Mouse (Mus musculus): ENCODE results near the gene Pdzd2. TPM values are rescaled to one million over a fixed set of nuclear protein-coding genes. Genes with fewer than 3 reads are reported as not detected.
A peak's percentile ranks its signal among the peaks of the same experiment; 100 is the strongest.

Gene Pdzd2
- 10 to 100 TPM; 26.2 to 44.2 TPM for total RNA-seq (2021)
- long read RNA-seq, experiment 1, partial matches to known transcripts: 3 of 9 reads
- long read RNA-seq, experiment 1, other reads (novel, unspliced or antisense): 4 of 9 reads
- long read RNA-seq, experiment 2, partial matches to known transcripts: 4 of 9 reads
- long read RNA-seq, experiment 2, other reads (novel, unspliced or antisense): 2 of 9 reads

DNA sequence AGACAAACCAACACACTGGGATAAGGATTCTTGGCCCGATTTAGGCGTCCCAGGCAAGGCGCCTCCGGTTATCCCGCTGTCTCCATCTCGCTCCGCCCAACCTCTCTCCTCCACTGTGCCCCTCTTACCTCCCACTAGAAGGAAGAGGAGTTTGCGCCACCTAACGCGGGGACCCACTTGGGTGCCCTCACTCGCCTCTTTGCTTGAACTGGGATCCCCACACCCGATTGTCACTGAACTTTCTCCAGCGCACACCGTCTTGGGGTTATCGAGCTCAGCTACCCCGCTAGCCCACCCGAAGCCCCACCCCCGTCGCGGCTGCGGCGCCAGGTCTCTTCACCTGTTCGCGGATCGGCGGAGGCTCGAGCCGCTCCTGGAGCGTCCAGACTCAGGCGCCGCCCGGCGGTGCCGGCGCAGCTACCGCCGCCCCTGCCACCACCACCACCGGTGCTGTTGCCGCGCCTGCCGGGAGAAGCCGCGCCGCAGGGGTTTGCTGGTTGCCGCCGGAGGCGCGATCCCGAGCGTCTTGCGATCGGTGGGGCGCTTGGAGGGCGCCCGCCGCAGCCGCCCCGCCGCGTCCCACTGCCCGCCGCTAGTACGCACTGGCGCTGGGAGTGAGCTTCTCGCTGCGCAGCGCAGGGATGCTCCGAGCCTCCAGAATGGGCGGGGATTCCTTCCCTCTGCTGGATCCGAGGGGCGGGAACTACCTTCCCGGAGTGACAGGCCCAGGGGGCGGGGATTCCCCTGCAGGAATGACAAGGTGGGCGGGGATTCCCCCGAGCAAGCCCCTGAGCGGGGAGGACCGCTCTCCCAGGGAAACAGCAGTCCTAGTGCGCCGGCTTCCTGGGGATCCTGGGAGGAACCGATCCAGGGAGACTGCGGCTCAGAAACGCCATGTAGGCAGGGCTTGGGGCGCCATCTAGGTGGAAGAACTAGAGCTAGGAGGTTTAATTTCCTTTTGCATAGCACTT lies at the start of gene Pdzd2:
Gene Pdzd2, minus strand, starts transcription at position 648 of the 971 bp plus-strand sequence.
- DNase-seq: peak; percentile 94

GRCm38 (mm10) chr15:12789406-12789867 lies 49.7 kb upstream of the Pdzd2 start:
- DNase-seq: no peak

DNA sequence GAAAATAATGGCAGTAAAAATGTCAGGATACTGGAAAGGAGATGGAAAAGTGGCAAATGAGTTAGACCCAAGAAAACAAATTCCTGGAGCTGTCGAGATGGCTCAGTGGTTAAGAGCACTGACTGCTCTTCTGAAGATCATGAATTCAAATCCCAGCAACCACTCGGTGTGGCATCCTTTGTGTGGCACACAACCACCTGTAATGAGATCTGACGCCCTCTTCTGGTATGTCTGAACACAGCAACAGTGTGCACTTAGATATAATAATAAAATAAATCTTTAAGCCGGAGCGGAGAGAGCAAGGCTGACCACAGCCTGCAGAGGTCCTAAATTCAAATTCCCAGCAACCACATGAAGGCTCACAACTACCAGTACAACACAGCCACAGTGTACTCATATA lies 48.8 kb upstream of the Pdzd2 start:
- no peak for DNase-seq

- no peak for DNase-seq
Measured at GRCm38 (mm10) chr15:12781729-12782326, 42.1 kb upstream of the Pdzd2 start.

GRCm38 (mm10) chr15:12781296-12781695 lies 41.6 kb upstream of the Pdzd2 start:
- no peak for DNase-seq

GRCm38 (mm10) chr15:12774149-12774753 lies 34.5 kb upstream of the Pdzd2 start:
- no peak for DNase-seq

- no peak for DNase-seq
Measured at GRCm38 (mm10) chr15:12770958-12771357, 31.2 kb upstream of the Pdzd2 start.

DNA sequence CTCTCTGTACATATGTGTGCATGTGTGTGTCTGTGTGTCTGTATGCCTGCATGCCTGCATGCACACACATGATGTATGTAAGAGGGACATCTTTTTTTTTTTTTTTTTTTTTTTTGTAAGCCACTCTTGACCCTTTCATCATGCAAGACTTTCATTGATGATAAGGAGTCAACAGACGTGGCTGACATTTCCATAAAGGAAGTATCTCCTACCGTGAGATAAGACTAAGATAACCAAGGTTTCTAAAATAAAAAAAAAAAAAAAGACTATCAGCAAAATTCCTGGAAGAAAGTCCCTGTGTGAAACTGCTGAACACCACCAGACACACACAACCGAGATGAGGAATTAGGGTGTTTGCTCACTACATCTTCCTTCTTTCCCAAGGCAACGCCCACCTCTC lies 27.1 kb upstream of the Pdzd2 start:
- DNase-seq: no peak

- DNase-seq: no peak
Measured at GRCm38 (mm10) chr15:12763147-12763546, 23.4 kb upstream of the Pdzd2 start.

DNA sequence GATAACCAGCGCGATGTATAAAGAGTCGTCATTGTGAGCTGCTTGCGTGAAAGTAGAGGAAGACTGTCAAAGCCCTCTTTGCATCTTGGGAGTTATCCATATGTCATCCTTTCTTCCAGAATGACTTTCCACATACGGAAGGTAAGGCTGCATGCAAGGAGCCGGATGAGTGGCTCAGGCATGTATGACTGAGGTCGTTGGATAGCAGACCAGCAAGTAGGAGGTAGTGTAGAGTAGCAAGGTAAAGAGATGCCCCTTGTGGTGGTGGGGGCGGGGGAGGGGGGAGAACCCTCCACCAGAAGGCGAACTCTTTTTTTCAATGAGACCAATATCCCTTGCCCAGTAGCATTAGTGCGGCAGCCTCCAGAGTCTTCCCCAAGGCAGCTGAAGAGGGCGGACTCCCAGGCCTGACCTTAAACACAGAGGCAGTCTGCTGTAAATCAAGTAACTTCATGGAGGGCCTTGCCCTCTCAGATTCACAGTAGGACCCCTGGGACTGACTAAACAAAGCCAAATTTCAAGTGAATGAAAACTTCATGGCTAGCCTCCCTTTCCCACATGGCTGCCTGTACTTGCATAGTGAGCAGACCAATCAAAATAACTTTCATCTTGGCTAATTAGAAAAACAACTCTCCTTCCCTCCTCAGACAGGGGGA lies 22.7 kb upstream of the Pdzd2 start:
- DNase-seq: no peak

DNA sequence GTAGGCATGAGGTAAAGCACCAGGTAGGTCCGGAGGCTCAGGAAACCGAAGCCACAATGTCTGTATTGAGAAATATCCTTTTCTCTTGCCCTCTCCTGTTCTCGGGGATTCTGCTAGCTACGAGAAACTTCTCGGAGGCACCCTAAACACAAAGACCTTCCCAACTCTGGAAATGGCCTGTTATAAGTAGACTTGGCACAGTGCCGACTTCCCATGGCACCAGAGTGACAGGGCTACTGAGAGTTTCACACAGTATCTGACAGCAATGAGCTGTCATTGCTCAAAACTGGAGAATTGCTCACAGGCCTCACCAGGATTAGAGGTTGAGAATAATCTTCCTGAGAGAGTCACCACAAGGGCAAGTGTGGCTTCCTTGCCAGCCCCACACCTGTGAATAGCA lies 21.0 kb upstream of the Pdzd2 start:
- no peak for DNase-seq

DNA sequence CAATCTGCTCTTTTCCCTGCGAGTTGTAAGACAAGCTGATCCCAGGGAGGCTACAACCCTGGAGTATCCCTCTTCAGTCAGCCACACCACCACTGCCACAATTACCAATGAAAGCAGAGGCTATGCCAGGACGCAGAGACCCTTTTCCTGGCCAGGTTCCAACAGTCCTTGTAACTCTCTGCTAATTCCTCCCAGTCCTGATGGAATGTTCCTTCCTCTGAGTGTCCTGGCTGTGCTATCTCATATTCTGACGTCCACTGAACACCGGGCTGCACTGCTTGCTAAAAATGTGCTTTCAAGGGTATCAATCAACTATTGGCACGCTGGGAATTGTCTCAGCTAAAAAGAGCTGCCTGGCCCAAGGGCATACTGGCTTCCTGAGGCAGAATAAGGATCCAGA lies 18.7 kb upstream of the Pdzd2 start:
- no peak for DNase-seq

DNA sequence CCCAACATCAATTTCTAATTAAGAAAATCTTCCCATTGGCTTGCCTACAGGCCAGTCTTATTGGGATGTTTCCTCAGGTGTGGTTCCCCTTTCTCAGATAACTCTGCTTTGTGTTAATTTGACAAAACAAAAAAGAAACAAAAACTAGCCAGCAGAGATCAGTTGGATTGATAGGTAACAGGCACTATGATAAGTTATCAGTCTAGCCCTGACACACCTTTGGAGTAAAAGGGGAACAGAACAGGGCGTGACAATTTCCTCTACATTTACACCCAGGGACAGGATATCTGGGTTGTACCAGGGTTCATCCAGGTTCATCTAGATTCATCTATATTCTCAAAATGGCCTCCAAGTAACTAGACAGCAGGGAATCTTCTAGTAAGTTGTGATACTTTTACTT lies 18.0 kb upstream of the Pdzd2 start:
- no peak for DNase-seq

DNA sequence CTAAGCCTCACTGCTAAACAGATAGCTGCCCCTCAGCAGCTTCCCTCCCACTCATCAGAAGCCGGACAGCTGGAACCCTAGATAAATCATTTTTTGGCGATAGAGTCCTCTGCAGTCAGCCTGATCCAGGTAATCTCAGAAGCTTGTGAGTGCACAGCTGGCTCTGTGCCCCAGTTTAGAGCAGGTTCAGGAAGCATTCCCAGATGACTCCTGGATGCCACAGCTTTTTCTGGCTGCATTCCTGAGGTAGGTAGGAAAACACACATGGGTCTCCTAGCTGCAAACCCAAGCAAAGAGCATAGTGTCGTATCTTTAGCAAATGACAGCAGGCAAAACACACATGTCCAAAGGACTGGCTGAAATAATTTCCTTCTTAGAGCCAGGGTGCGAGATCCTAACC lies 13.5 kb upstream of the Pdzd2 start:
- DNase-seq: no peak

DNA sequence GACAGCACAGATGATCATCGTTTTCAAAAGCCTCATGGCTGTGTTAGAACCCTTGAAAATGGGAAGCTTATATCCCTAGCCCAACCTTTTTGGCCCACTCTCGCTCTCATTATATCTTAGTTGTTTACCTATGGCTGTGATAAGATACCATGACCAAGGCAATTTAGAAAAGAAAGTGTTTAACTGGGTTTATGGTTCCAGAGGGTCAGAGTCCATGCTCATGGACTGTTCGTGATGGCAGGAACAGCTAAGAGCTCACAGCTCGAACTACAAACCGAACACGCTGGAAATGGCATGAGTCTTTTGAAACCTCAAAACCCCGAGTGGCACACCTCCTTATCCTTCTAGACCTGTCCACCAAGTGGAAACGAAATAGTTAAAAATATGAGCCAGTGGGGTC lies 11.2 kb upstream of the Pdzd2 start:
- no peak for DNase-seq

DNA sequence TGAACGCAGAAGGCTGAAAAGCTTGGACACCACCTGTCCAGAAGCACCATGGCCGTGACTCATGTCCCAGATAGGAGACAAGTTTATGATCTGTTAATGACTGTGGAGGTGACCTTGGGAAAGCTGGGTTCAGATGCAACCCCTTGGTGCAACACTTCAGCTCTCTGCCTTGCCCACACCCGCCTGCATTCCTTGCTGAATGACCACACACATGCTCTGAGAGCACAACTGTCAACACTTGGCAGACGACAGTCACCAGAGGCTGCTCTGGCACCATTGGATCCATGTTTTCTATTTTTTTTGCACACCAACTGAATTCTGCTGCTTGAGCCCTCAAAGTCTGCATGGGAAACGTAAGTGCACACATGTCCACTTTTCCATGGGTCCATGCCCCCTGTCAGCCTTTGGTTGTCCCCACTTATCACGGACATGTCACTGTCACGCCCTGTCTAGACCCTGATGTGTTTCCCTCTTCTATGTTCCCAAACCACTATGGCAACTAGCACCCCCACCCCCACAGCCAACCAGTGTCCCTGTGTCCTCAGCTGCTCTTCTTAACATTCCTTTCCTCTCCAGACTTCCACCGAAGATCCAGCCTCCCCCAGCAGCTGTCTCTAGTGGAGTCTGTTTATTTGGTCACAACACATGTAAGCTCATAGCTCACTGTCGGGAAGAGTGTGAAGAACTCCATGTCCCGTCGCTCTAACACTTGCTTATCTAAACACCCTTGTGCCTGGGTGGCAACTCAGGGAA lies 10.0 kb upstream of the Pdzd2 start:
- DNase-seq: no peak

GRCm38 (mm10) chr15:12742117-12742906 lies 2.6 kb upstream of the Pdzd2 start:
- no peak for DNase-seq

DNA sequence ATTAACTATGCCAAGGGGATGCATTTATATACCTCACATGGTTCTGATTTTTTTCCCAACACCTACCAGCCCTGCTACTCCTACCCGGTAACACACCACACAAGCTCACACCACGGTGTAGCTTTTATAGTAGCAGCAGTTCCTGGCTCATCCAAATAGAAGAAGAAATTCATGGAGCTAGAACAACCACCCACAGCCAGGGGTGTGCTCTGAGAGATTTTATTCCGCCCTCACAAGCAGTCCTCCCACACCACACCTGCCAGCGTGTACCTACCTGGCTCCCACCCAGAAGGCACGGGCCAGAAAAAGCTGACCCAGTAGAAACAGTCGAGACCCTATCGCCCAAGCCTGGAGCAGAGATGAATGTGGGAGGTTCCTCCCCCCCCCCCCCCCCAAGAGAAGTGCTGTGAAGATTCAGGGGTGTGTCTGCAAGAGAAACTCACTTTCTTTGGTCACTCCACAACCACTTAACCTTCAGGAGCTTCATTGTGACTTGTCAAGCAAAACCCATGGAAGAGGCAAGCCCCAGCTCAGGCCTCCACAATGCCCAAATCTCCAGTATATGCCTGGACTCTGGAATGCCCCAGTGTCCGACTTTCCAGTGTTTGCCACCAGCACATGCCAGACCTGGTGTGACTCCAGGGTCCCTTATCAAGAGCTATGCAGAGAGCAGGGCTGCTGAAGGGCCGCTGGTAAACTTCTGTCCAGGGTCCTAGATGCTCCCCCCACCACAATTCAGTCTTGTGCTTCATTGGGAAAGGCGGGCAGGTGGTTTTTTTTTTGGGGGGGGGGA lies 1.2 kb downstream of the Pdzd2 start:
- DNase-seq: no peak

- DNase-seq: no peak
Measured at GRCm38 (mm10) chr15:12735208-12735607, 4.5 kb downstream of the Pdzd2 start.

- no peak for DNase-seq
Measured at GRCm38 (mm10) chr15:12734221-12734620, 5.5 kb downstream of the Pdzd2 start.
